14 mouse cellular contexts compared by ENCODE assay signal in genomic region chr4:107006229-107006628, GRCm38 (mm10).
DNase-seq lines count a peak whose midpoint lies in the region; ATAC-seq and TF ChIP-seq lines count a peak whose summit lies in the region.
"Had no signal": no experiment of that assay in that cellular context is flagged by ENCODE, and none has a peak within 500 bp of the region (broad histone marks: within the 10 kb centered on the region; RNA-seq: fewer than 3 reads in every experiment).

No protein-coding gene starts in this region.

- no peaks in the 10 kb centered on the region for H3K27me3 ChIP-seq in limb, embryonic 13.5 days
- H3K27me3 ChIP-seq in forebrain, embryonic 13.5 days = no peaks in the 10 kb centered on the region
- H3K27me3 ChIP-seq: hindbrain, embryonic 15.5 days; midbrain, embryonic 12.5 days; neural tube, embryonic 12.5 days; Patski had no signal

- H3K4me1 ChIP-seq in limb, embryonic 13.5 days = peaks cover 53% of the 10 kb centered on the region
- peaks cover 37% of the 10 kb centered on the region for H3K4me1 ChIP-seq in forebrain, embryonic 13.5 days

- no peaks in the 10 kb centered on the region for H3K9me3 ChIP-seq in limb, embryonic 13.5 days
- H3K9me3 ChIP-seq in forebrain, embryonic 13.5 days (replicated peaks) = no peaks in the 10 kb centered on the region
- H3K9me3 ChIP-seq: hindbrain, embryonic 15.5 days; midbrain, embryonic 12.5 days; neural tube, embryonic 12.5 days had no signal

- intact Hi-C loops in gastrocnemius, adult 2 months (cut with DNase I) = no loop called here

- H3K27ac ChIP-seq in gastrocnemius, adult 2 months = peak overlapping the region; percentile 24; the same call in 1 of the 2 replicates
- H3K27ac ChIP-seq in limb, embryonic 13.5 days = peak overlapping the region; percentile 10; the same call in 1 of the 2 replicates
- H3K27ac ChIP-seq in forebrain, embryonic 13.5 days = no peak overlapping the region
- H3K27ac ChIP-seq: hindbrain, embryonic 15.5 days; midbrain, embryonic 12.5 days; neural tube, embryonic 12.5 days had no signal

- WGBS in limb, embryonic 13.5 days = 44% methylated on average over 4 of the region's 4 CpGs
- WGBS in forebrain, embryonic 13.5 days = 82% methylated on average over 4 of the region's 4 CpGs

- H3K36me3 ChIP-seq in limb, embryonic 13.5 days = peaks cover 38% of the 10 kb centered on the region
- peaks cover 16% of the 10 kb centered on the region for H3K36me3 ChIP-seq in forebrain, embryonic 13.5 days (ENCODE audit: poor library complexity, severe bottlenecking)
- H3K36me3 ChIP-seq: hindbrain, embryonic 15.5 days had no signal

- peak; percentile 58 for DNase-seq in gastrocnemius, adult 2 months
- no peak for DNase-seq in gastrocnemius, adult 8-10 months (ENCODE audit: low spot score in 2 of 2)
- peak; percentile 41 for DNase-seq in CD4-positive helper T cell, adult 2 months (ENCODE audit: low read depth, low spot score)
- no peak for DNase-seq in adrenal gland, postnatal 25 days
- no peak for DNase-seq in urinary bladder, postnatal 25 days (ENCODE audit: low spot score)
- DNase-seq: adrenal gland, postnatal 36 days; retina, postnatal 1 day had no signal

- H3K4me3 ChIP-seq in gastrocnemius, adult 2 months = no peak overlapping the region
- no peak overlapping the region for H3K4me3 ChIP-seq in limb, embryonic 13.5 days
- H3K4me3 ChIP-seq in forebrain, embryonic 13.5 days = no peak overlapping the region
- H3K4me3 ChIP-seq: hindbrain, embryonic 15.5 days; midbrain, embryonic 12.5 days; neural tube, embryonic 12.5 days had no signal

- no peak overlapping the region for H3K4me2 ChIP-seq in limb, embryonic 13.5 days (replicated peaks)
- no peak overlapping the region for H3K4me2 ChIP-seq in forebrain, embryonic 13.5 days
- H3K4me2 ChIP-seq: hindbrain, embryonic 15.5 days; midbrain, embryonic 12.5 days; neural tube, embryonic 12.5 days had no signal

- ATAC-seq in common myeloid progenitor, adult 5-6 weeks (replicated peaks; ENCODE audit: low read depth, poor library complexity, severe bottlenecking) = peak; percentile 45
- no peak for ATAC-seq in limb, embryonic 13.5 days (ENCODE audit: low FRiP score, low read depth)
- ATAC-seq in forebrain, embryonic 13.5 days = no peak
- ATAC-seq: Patski had no signal

- no peak overlapping the region for H3K9ac ChIP-seq in limb, embryonic 13.5 days
- H3K9ac ChIP-seq in forebrain, embryonic 13.5 days = no peak overlapping the region
- H3K9ac ChIP-seq: hindbrain, embryonic 15.5 days; midbrain, embryonic 12.5 days; neural tube, embryonic 12.5 days had no signal

- no peak for TF ChIP-seq CTCF in gastrocnemius, adult 2 months (IDR thresholded peaks at IDR 0.05)

Comparison
In these comparisons a context has a peak if more than half of its experiments do, and no peak if none do; other contexts are left out.
1. DNase-seq: peak in gastrocnemius, adult 2 months (single experiment) and CD4-positive helper T cell, adult 2 months (single experiment); none in gastrocnemius, adult 8-10 months (0 of 2), adrenal gland, postnatal 25 days (single experiment) and urinary bladder, postnatal 25 days (single experiment).